Mouse (Mus musculus): ENCODE measurements around the gene Kdf1. TPM values are rescaled to one million over a fixed set of nuclear protein-coding genes. Genes with fewer than 3 reads are reported as not detected.

Kdf1 gene
- polyA plus RNA-seq (2012; rRNA removed) (0.18 and 0.43 TPM in 2 replicates), polyA plus RNA-seq (2014; fragmentation: Nextera tagmentation; extraction: Ambion mirVana) (0.48 and 0.53 TPM in 2 replicates)

- Histone ChIP-seq H3K9me3 (ENCODE audit: control insufficient read depth, low read length) (no peaks in the 10 kb centered on the region), H3K27me3 (ENCODE audit: control insufficient read depth, insufficient read depth, low read length) (peaks cover 27% of the 10 kb centered on the region), H3K4me1 (replicated peaks; ENCODE audit: control insufficient read depth in 2 of 2, insufficient read depth in 2 of 2, low read length in 1 of 2) (no peaks in the 10 kb centered on the region), H3K9ac (replicated peaks) (no peak within 1 kb of the TSS), H3K36me3 (replicated peaks; ENCODE audit: control insufficient read depth, insufficient read depth, low read depth) (no peaks in the 10 kb centered on the region), H3K27ac (no peak within 1 kb of the TSS), H3K4me2 (ENCODE audit: low read depth) (peak within 1 kb of the TSS; percentile 57), H3K4me3 (ENCODE audit: insufficient read depth in 1 of 2, low read depth in 2 of 2, low read length in 2 of 2) (peak within 1 kb of the TSS; percentile 20 to 40; a peak in 3 of 4 replicates)
- ATAC-seq (ENCODE audit: insufficient read depth) (peak; percentile 33; the same call in 1 of the 2 replicates), DNase-seq (ENCODE audit: low read depth in 3 of 3, low spot score in 3 of 3) (no peak)
- 6% methylated on average over 54 of the region's 69 CpGs for WGBS (ENCODE audit: insufficient replicate concordance)
- TF ChIP-seq EP300 (IDR thresholded peaks at IDR 0.05; ENCODE audit: low read depth), result no peak
- TF ChIP-seq CTCF (IDR thresholded peaks at IDR 0.05; ENCODE audit: low read depth), result no peak
Measured at GRCm38 (mm10) chr4:133518601-133519368, at the start of gene Kdf1. Gene Kdf1, plus strand, starts transcription at chr4:133518963.

GRCm38 (mm10) chr4:133469122-133469521 lies 49.6 kb upstream of the Kdf1 start:
- Histone ChIP-seq H3K4me3 (ENCODE audit: insufficient read depth in 1 of 2, low read depth in 2 of 2, low read length in 2 of 2) (no peak overlapping the region), H3K27me3 (ENCODE audit: control insufficient read depth, insufficient read depth, low read length) (no peaks in the 10 kb centered on the region; the same call in 1 of the 2 replicates), H3K4me2 (ENCODE audit: low read depth) (no peak overlapping the region), H3K27ac (no peak overlapping the region), H3K36me3 (replicated peaks; ENCODE audit: control insufficient read depth, insufficient read depth, low read depth) (no peaks in the 10 kb centered on the region), H3K9me3 (ENCODE audit: control insufficient read depth, low read length) (peaks cover 3% of the 10 kb centered on the region; the same call in 1 of the 2 replicates), H3K4me1 (replicated peaks; ENCODE audit: control insufficient read depth in 2 of 2, insufficient read depth in 2 of 2, low read length in 1 of 2) (peaks cover 0 to 7% of the 10 kb centered on the region in 2 experiments; a peak in 1 of 4 replicates), H3K9ac (replicated peaks) (no peak overlapping the region)
- 19% methylated on average over 12 of the region's 12 CpGs for whole genome bisulfite sequencing (ENCODE audit: insufficient replicate concordance)
- no peak for TF ChIP-seq CTCF (IDR thresholded peaks at IDR 0.05; ENCODE audit: low read depth)
- no peak for TF ChIP-seq EP300 (IDR thresholded peaks at IDR 0.05; ENCODE audit: low read depth)
- DNase-seq (ENCODE audit: low read depth in 3 of 3, low spot score in 3 of 3) (no peak), ATAC-seq (ENCODE audit: insufficient read depth) (no peak)

GRCm38 (mm10) chr4:133471135-133471821 lies 47.5 kb upstream of the Kdf1 start:
- Histone ChIP-seq H3K27me3 (ENCODE audit: control insufficient read depth, insufficient read depth, low read length) (no peaks in the 10 kb centered on the region; the same call in 1 of the 2 replicates), H3K4me1 (replicated peaks; ENCODE audit: control insufficient read depth in 2 of 2, insufficient read depth in 2 of 2, low read length in 1 of 2) (peaks cover 0 to 7% of the 10 kb centered on the region in 2 experiments; a peak in 1 of 4 replicates), H3K27ac (no peak overlapping the region), H3K36me3 (replicated peaks; ENCODE audit: control insufficient read depth, insufficient read depth, low read depth) (no peaks in the 10 kb centered on the region), H3K4me3 (ENCODE audit: insufficient read depth in 1 of 2, low read depth in 2 of 2, low read length in 2 of 2) (no peak overlapping the region), H3K9me3 (ENCODE audit: control insufficient read depth, low read length) (peaks cover 3% of the 10 kb centered on the region; the same call in 1 of the 2 replicates), H3K4me2 (ENCODE audit: low read depth) (no peak overlapping the region), H3K9ac (replicated peaks) (no peak overlapping the region)
- 64% methylated on average over 7 of the region's 7 CpGs for WGBS (ENCODE audit: insufficient replicate concordance)
- TF ChIP-seq CTCF (IDR thresholded peaks at IDR 0.05; ENCODE audit: low read depth), result peak; percentile 29; the same call in 1 of the 2 replicates
- no peak for TF ChIP-seq EP300 (IDR thresholded peaks at IDR 0.05; ENCODE audit: low read depth)
- DNase-seq (ENCODE audit: low read depth in 3 of 3, low spot score in 3 of 3), result no peak
- no peak for ATAC-seq (ENCODE audit: insufficient read depth)

GRCm38 (mm10) chr4:133473833-133474232 lies 44.9 kb upstream of the Kdf1 start:
- WGBS (ENCODE audit: insufficient replicate concordance), result 68% methylated on average over 2 of the region's 2 CpGs
- Histone ChIP-seq H3K4me2 (ENCODE audit: low read depth) (no peak overlapping the region), H3K9me3 (ENCODE audit: control insufficient read depth, low read length) (peaks cover 3% of the 10 kb centered on the region; the same call in 1 of the 2 replicates), H3K4me3 (ENCODE audit: insufficient read depth in 1 of 2, low read depth in 2 of 2, low read length in 2 of 2) (no peak overlapping the region), H3K9ac (replicated peaks) (no peak overlapping the region), H3K27ac (no peak overlapping the region), H3K27me3 (ENCODE audit: control insufficient read depth, insufficient read depth, low read length) (peaks cover 7% of the 10 kb centered on the region), H3K4me1 (replicated peaks; ENCODE audit: control insufficient read depth in 2 of 2, insufficient read depth in 2 of 2, low read length in 1 of 2) (peaks cover 0 to 4% of the 10 kb centered on the region in 2 experiments; a peak in 1 of 4 replicates), H3K36me3 (replicated peaks; ENCODE audit: control insufficient read depth, insufficient read depth, low read depth) (no peaks in the 10 kb centered on the region)
- DNase-seq (ENCODE audit: low read depth in 3 of 3, low spot score in 3 of 3), result no peak
- TF ChIP-seq EP300 (IDR thresholded peaks at IDR 0.05; ENCODE audit: low read depth) (no peak), CTCF (IDR thresholded peaks at IDR 0.05; ENCODE audit: low read depth) (peak; percentile 37)
- no peak for ATAC-seq (ENCODE audit: insufficient read depth)

Data from liver, embryonic 14.5 days (tissue).